Mouse (Mus musculus) large intestine, adult 2 months (tissue): ENCODE data around the gene Map3k14. TPM values are rescaled to one million over a fixed set of nuclear protein-coding genes. Genes with fewer than 3 reads are reported as not detected.
"Not testable (repeated sequence)": the region's sequence is repeated elsewhere in the genome, so short reads cannot be mapped to it uniquely, and the experiment has no call there.

Experiments used
- DNase-seq: peaks from one replicate; pipeline ENCODE4 v3.0.0-alpha.2; 2012; ENCODE audit warnings: low read depth, low spot score
- WGBS: fragments of 180-500 bp; shearing (Covaris S2); methylation state at CpG from one replicate; pipeline ENCODE4 v1.1.7; 2018; 5-methylcytosine and 5-hydroxymethylcytosine counted together
- polyA plus RNA-seq: library from polyadenylated mRNA; depleted of rRNA; stranded (reverse); fragments of >200 nt; gene quantifications from 2 replicates; pipeline ENCODE4 v1.2.3, GENCODE M21; 2012; rRNA removed

The Map3k14 gene
- polyA plus RNA-seq, result 9.8 and 11.3 TPM in 2 replicates

- 2% methylated on average over 55 of the region's 55 CpGs for WGBS
- DNase-seq, result peak; percentile 96
These were observed at the start of gene Map3k14 for GRCm38 (mm10) chr11:103267346-103268219. TSS of gene Map3k14 (minus strand) at chr11:103267472.

GRCm38 (mm10) chr11:103315379-103315778 lies 48.1 kb upstream of the Map3k14 start:
- 72% methylated on average over 5 of the region's 5 CpGs for WGBS
- no peak for DNase-seq

GRCm38 (mm10) chr11:103314736-103315374 lies 47.6 kb upstream of the Map3k14 start:
- no peak for DNase-seq

GRCm38 (mm10) chr11:103313542-103313941 lies 46.3 kb upstream of the Map3k14 start:
- DNase-seq, result no peak
- WGBS, result 63% methylated on average over 6 of the region's 6 CpGs

More at GRCm38 (mm10) chr11:103314736-103315374, 47.6 kb upstream of the Map3k14 start:
- WGBS, result 43% methylated on average over 10 of the region's 10 CpGs

GRCm38 (mm10) chr11:103312655-103313255 lies 45.5 kb upstream of the Map3k14 start:
- 73% methylated on average over 8 of the region's 8 CpGs for WGBS
- no peak for DNase-seq

- 6% methylated on average over 30 of the region's 30 CpGs for WGBS
- no peak for DNase-seq
These were observed 44.8 kb upstream of the Map3k14 start for GRCm38 (mm10) chr11:103311960-103312611.

- WGBS, result 60% methylated on average over 10 of the region's 10 CpGs
- no peak for DNase-seq
These were observed 42.8 kb upstream of the Map3k14 start for GRCm38 (mm10) chr11:103309956-103310574.

GRCm38 (mm10) chr11:103307910-103308309 lies 40.6 kb upstream of the Map3k14 start:
- no peak for DNase-seq
- 45% methylated on average over 8 of the region's 8 CpGs for WGBS

GRCm38 (mm10) chr11:103304525-103304924 lies 37.3 kb upstream of the Map3k14 start:
- no peak for DNase-seq
- 75% methylated on average over 9 of the region's 9 CpGs for WGBS

GRCm38 (mm10) chr11:103294772-103295171 lies 27.5 kb upstream of the Map3k14 start:
- WGBS, result 77% methylated on average over 7 of the region's 7 CpGs
- no peak for DNase-seq

GRCm38 (mm10) chr11:103294066-103294465 lies 26.8 kb upstream of the Map3k14 start:
- 76% methylated on average over 6 of the region's 6 CpGs for WGBS
- no peak for DNase-seq

- no peak for DNase-seq
- WGBS, result 61% methylated on average over 5 of the region's 5 CpGs
These were observed 25.6 kb upstream of the Map3k14 start for GRCm38 (mm10) chr11:103292890-103293287.

- WGBS, result 5% methylated on average over 14 of the region's 14 CpGs
- peak; percentile 13 for DNase-seq
These were observed 25.0 kb upstream of the Map3k14 start for GRCm38 (mm10) chr11:103292152-103292889.

GRCm38 (mm10) chr11:103290841-103291240 lies 23.6 kb upstream of the Map3k14 start:
- not testable (repeated sequence) for DNase-seq
- WGBS, result 88% methylated on average over 7 of the region's 7 CpGs

GRCm38 (mm10) chr11:103288291-103288963 lies 21.2 kb upstream of the Map3k14 start:
- WGBS, result 53% methylated on average over 16 of the region's 16 CpGs

GRCm38 (mm10) chr11:103286910-103287309 lies 19.6 kb upstream of the Map3k14 start:
- 93% methylated on average over 5 of the region's 5 CpGs for WGBS
- no peak for DNase-seq

More at GRCm38 (mm10) chr11:103288291-103288963, 21.2 kb upstream of the Map3k14 start:
- no peak for DNase-seq

- WGBS, result 53% methylated on average over 6 of the region's 6 CpGs
- DNase-seq, result no peak
These were observed 18.7 kb upstream of the Map3k14 start for GRCm38 (mm10) chr11:103285951-103286350.

- no peak for DNase-seq
- 90% methylated on average over 10 of the region's 10 CpGs for WGBS
These were observed 18.0 kb upstream of the Map3k14 start for GRCm38 (mm10) chr11:103285276-103285675.
